Mouse (Mus musculus): ENCODE results near the gene Higd1a. TPM values are rescaled to one million over a fixed set of nuclear protein-coding genes. Genes with fewer than 3 reads are reported as not detected.
A peak's percentile ranks its signal among the peaks of the same experiment; 100 is the strongest.

Higd1a gene
- polyA plus RNA-seq (2012; ENCODE audit: insufficient read depth, insufficient read length, missing spikeins): 439 and 453 TPM in 2 replicates

DNA sequence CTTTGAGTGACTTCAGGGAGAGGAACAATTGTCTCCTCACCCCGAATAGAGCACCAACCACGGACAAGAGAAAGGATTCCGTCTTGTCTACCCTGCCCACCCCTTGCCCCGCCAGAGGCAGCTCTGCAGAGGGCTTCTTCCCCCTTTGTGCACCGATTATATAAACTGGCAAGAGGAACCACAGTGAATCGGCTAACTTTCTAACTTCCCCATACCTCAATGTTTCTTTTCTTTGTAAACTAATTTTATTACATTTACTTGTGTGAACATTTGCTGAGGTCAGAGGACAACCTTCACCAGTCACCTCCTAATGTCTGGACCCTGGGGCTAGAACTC lies at the start of gene Higd1a:
Gene Higd1a, minus strand, starts transcription at position 210 of the 336 bp plus-strand sequence.
- Histone ChIP-seq H3K4me1 (ENCODE audit: control insufficient read depth, insufficient read depth, insufficient read length, low read length) (no peaks in the 10 kb centered on the region), H3K27ac (replicated peaks; ENCODE audit: low read depth, low read length) (peak within 1 kb of the TSS; percentile 92), H3K4me3 (ENCODE audit: insufficient read depth, low read depth, low read length) (peak within 1 kb of the TSS; percentile 86)

DNA sequence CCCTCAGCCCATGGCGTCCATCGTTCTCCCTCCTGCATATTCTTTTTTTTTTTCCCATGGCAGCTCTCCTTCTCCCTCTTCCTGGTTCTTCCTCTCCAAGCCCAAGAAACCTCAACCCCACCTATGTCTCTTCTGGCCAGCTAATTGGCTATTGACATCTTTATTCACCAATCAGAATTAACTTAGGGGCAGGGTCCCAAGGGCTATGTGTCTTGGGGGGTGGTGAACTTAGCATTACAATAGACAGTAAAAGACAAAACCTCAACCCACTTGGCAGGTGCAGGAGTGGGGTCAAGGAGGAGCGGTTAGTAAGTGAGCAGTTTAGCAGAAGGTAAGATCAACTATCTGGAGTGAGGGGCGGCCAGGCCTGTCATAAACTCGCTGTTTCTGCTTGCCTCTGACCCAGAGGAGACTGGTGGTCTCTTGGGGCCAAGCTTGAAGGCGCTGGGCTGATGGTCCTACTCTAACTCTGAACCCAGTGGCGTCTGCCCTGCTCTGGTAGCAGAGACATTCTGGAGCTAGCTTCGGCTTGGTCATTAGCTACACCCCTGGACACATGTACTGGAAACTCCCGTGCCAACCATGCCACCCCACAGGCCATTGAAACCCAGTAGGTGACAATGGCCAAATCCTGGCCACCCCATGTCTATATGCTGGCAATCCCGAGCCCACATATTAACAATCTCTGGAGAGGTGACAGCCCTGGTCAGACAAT lies 49.4 kb upstream of the Higd1a start:
- no peak overlapping the region for H3K27ac ChIP-seq (replicated peaks; ENCODE audit: low read depth, low read length)
- H3K4me3 ChIP-seq (ENCODE audit: insufficient read depth, low read depth, low read length): no peak overlapping the region
- H3K4me1 ChIP-seq (ENCODE audit: control insufficient read depth, insufficient read depth, insufficient read length, low read length): no peaks in the 10 kb centered on the region

DNA sequence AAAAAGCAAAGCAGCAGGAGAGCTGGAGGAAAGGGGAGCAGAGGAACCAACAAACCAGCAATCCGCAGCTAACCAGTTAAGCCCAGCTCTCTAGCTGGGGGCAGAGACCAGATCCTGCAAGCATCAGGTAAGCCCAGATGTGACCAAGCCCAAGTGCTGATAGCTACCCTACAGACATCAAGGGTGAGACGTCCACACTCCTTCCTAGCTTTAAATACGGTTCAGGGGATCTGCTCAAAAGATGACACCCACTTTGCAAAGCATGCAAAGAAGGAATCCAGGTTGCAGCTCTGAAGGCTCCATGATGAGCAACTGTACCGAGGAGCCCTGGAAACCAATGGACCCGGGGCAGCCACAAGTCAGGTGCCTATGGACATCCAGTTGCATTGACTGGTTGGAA lies 48.3 kb upstream of the Higd1a start:
- Histone ChIP-seq H3K4me1 (ENCODE audit: control insufficient read depth, insufficient read depth, insufficient read length, low read length) (no peaks in the 10 kb centered on the region), H3K4me3 (ENCODE audit: insufficient read depth, low read depth, low read length) (no peak overlapping the region), H3K27ac (replicated peaks; ENCODE audit: low read depth, low read length) (no peak overlapping the region)

DNA sequence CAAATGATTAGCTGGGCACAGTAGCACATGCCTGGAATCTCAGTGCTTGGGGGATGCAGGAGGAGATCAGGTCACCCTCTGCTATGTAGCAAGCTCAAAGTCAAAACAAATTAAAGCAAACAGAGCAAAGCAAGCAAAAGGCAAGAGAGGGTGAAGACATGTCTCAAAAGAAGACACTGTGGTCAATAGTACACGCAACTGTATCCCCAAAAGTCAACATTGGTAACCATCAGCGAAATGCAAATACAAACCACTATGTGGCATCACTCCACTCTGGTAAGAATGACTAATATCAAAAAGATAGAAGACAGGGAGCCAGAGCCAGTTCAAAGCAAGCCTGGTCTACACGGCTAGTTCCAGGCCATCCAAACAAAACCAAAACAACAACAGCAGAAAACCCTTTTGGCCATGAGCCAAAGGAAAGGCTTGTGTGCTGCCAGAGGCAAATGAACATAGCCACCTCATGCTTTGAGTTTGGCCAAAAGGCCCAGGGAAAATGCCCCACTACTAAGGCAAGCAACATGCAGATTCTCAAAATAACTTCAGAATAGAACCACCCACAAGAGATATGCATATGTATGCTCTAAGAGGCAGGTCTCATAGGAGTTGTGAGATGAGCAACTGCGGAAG lies 47.5 kb upstream of the Higd1a start:
- Histone ChIP-seq H3K27ac (replicated peaks; ENCODE audit: low read depth, low read length) (no peak overlapping the region), H3K4me1 (ENCODE audit: control insufficient read depth, insufficient read depth, insufficient read length, low read length) (no peaks in the 10 kb centered on the region), H3K4me3 (ENCODE audit: insufficient read depth, low read depth, low read length) (no peak overlapping the region)

DNA sequence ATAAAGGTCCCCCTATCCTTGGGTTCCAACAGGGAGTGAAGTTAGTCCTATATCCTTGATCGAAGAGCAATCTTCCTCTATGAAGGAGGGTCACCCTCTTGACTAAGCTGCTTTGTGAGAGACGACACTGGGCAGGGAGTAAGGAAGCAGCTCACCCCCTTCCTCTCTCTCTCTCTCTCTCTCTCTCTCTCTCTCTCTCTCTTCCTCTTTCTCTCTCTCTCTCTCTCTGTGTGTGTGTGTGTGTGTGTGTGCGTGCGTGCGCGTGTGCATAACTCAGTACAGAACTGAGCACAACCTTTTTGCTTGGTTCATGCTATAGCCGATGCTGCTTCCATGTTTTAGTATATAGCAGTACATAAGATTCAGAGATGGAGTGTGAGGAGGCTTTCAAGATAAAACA lies 46.8 kb upstream of the Higd1a start:
- Histone ChIP-seq H3K4me1 (ENCODE audit: control insufficient read depth, insufficient read depth, insufficient read length, low read length) (no peaks in the 10 kb centered on the region), H3K27ac (replicated peaks; ENCODE audit: low read depth, low read length) (no peak overlapping the region), H3K4me3 (ENCODE audit: insufficient read depth, low read depth, low read length) (no peak overlapping the region)

DNA sequence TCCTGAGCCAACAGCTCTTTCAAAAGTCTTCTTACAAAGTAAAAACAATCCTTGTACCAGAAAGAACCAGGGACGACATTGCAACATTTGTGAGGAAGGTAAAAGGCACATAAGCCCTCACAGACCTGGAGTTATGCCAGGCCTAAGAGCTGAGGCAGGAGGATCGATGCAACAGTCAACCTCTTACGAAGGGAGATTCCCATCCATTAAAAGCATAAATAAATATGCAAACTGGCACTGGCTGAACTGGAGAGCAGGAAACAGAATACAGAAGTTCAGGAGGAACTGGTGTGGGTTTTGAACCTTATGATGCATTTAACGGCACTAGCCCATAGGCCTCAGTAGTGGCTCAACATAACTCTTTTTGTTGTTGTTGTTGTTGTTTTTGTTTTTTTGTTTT lies 46.2 kb upstream of the Higd1a start:
- H3K4me3 ChIP-seq (ENCODE audit: insufficient read depth, low read depth, low read length): no peak overlapping the region
- no peaks in the 10 kb centered on the region for H3K4me1 ChIP-seq (ENCODE audit: control insufficient read depth, insufficient read depth, insufficient read length, low read length)
- no peak overlapping the region for H3K27ac ChIP-seq (replicated peaks; ENCODE audit: low read depth, low read length)

DNA sequence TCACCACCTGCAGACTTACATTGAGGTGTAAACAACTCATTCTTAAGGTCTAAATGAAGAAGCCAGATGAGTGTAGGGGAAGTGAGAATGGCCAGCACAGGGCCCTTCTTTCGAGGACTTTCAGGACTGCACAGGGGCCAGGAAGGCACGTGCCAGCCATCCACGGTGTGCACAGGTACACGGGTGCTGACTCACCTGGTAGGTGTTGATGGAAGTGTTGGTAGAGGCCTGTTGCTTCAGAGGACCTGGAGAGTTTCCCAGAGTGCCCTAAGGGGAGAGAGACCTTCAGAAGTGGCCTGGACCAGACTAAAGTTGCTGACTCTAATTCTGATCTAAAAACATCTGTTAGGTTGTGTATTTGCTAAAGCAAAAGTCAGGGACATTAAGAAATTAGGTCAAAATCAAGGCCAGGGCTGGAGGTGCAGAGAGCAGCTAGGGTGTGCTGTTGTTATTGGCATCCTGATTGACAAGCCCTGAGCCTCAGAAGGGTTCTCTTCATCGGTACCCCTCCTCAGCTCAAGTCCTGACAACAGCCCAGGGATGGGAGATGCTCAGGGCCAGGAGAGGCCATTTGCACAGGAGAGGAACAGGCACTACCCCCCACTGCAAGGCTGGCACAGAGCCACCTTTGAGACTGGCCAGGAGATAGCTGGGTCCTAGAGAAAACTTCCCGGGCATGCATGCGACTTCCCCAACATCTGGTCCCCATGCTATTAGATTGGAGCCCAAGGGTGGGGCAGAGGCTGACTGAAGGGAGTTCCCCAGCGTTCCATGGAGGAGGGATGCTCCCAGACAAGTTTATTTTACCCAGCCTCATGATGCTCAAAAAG lies 45.5 kb upstream of the Higd1a start:
- Histone ChIP-seq H3K4me3 (ENCODE audit: insufficient read depth, low read depth, low read length) (no peak overlapping the region), H3K4me1 (ENCODE audit: control insufficient read depth, insufficient read depth, insufficient read length, low read length) (no peaks in the 10 kb centered on the region), H3K27ac (replicated peaks; ENCODE audit: low read depth, low read length) (no peak overlapping the region)

DNA sequence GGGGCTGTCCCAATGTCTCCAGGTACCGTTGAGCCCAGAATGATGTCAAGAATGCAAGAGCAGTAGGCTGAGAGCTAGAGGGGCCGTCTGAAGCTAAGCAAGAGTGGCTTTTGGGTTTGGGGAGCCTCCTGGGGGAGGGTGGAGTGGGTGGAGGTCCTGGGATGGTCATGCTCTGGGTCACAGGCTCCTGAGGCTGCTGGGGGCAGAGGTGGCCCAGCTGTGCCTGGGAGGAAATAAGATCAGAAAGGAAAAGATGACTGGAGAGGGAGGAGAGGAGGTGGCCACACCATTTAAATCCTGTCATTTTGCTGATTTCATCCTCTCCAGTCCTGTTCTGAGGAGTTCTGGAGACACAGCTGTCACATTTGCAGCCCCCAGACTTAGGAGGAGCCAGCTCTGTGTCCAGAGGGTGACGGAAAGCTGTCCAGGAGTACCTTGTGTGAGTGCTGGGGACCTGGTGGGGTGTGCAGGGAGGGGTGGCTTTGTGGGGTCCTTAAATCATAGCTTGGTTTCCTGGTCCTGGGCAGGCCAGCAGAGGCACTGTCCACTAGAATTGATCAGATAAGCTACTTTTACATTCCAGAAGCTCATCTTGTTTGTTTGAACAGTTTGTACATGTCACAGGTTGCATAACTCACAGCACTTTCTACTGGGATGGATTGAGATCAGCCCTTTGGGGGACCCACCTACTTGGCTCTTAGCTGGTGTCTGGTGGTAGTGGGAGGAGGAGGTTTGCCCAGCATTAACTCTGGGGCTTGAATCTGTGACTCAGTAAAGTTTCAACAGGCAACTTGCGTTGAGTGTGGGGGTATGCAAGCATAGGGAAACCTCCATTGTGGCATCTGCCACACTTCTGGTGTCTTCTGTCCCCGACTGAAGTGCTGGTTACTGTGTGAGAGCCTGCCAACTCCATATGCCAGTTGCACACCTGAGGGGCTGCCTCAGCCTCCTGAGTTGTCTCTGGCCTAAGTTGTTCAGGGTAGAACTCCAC lies 43.8 kb upstream of the Higd1a start:
- no peak overlapping the region for H3K4me3 ChIP-seq (ENCODE audit: insufficient read depth, low read depth, low read length)
- H3K4me1 ChIP-seq (ENCODE audit: control insufficient read depth, insufficient read depth, insufficient read length, low read length): no peaks in the 10 kb centered on the region
- H3K27ac ChIP-seq (replicated peaks; ENCODE audit: low read depth, low read length): no peak overlapping the region

DNA sequence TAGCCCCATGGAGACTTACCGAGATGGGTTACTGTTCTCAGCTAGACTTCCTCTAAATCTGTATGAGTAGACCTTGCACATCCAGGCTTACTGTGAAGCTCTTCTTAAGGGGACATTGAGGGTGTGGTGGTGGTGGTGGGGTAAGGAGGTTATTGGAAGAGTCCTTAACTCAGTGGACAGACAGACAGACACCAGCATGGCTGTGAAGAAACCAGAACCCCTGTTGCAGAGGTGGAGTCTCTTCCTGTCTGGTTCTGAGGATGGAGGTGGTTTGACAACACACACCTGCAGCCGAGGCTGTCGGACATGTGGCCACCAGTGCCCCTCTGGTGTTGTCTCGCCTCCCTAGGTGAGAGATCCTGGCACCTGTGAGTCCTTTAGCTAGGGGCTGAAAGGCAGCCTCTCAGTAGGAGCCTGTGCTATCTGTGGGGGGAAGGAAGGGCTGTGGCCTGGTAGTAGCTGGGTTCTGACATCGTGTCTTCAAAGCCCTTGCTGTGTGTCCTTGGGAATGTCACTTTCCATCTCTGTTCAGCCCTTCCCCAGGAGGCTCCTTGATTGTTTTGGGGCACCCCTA lies 42.2 kb upstream of the Higd1a start:
- H3K4me3 ChIP-seq (ENCODE audit: insufficient read depth, low read depth, low read length): no peak overlapping the region
- H3K4me1 ChIP-seq (ENCODE audit: control insufficient read depth, insufficient read depth, insufficient read length, low read length): no peaks in the 10 kb centered on the region
- H3K27ac ChIP-seq (replicated peaks; ENCODE audit: low read depth, low read length): no peak overlapping the region

DNA sequence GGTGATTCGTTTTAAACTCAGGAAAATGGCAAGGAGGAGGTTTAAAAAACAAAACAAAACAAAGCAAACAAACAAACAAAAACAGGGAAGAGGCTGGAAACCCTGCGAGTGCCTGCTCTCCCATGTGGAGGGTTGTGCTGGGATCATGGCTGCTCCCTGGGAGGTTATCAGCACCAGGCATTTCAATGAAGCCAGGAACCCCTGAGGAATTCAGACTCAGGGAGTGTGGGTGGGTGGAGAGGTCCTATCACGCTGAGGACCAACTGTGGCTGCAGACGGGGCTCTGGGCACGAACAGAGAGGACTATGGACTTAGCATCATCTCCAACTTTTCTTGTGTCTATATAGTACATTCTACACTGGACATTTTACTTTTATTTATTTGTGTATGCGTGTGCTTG lies 41.1 kb upstream of the Higd1a start:
- Histone ChIP-seq H3K27ac (replicated peaks; ENCODE audit: low read depth, low read length) (no peak overlapping the region), H3K4me3 (ENCODE audit: insufficient read depth, low read depth, low read length) (no peak overlapping the region), H3K4me1 (ENCODE audit: control insufficient read depth, insufficient read depth, insufficient read length, low read length) (no peaks in the 10 kb centered on the region)

DNA sequence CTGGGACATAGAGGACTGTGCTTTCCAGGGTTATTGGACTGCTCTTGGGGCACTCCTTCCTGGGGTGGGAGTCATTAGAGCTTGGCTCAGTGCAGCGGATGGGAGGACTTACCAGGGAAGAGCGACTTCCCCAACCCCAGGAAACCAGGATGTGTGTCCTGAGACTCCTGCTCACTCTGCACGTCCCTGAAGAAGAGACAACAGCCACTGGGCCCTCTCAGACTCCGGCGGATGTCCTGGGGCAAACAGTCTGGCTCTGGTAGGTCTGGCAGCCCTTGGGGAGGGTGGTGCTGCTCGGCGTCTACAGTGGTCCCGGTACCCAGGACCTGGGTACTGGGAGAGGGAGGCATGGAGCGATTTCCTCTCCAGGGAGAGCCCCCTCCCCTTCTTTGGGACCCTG lies 40.1 kb upstream of the Higd1a start, which contains the start of gene Ackr2:
Gene Ackr2, plus strand, starts transcription at position 111 of the 400 bp plus-strand sequence.
- H3K4me1 ChIP-seq (ENCODE audit: control insufficient read depth, insufficient read depth, insufficient read length, low read length): no peaks in the 10 kb centered on the region
- no peak within 1 kb of the TSS for H3K4me3 ChIP-seq (ENCODE audit: insufficient read depth, low read depth, low read length)
- no peak within 1 kb of the TSS for H3K27ac ChIP-seq (replicated peaks; ENCODE audit: low read depth, low read length)

DNA sequence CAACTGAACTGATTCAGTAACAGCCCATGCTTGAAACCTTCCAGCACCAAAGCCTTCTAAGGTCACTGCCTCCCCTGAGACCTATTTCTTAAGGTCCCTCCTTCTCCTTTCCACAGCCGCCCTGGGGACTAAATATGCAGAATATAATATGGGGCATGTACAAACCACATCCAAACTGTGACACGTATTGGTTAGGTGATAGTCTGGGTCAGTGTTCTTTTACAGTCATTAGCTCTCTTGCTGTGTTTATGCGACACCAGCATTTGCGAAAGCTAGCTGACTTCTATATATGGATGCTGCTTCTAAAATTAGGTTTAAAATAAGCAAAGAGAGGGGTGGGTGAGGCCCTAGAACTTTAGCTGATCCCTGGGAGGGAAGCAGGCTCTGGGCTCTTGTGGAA lies 38.7 kb upstream of the Higd1a start:
- H3K4me3 ChIP-seq (ENCODE audit: insufficient read depth, low read depth, low read length): no peak overlapping the region
- no peaks in the 10 kb centered on the region for H3K4me1 ChIP-seq (ENCODE audit: control insufficient read depth, insufficient read depth, insufficient read length, low read length)
- H3K27ac ChIP-seq (replicated peaks; ENCODE audit: low read depth, low read length): no peak overlapping the region

DNA sequence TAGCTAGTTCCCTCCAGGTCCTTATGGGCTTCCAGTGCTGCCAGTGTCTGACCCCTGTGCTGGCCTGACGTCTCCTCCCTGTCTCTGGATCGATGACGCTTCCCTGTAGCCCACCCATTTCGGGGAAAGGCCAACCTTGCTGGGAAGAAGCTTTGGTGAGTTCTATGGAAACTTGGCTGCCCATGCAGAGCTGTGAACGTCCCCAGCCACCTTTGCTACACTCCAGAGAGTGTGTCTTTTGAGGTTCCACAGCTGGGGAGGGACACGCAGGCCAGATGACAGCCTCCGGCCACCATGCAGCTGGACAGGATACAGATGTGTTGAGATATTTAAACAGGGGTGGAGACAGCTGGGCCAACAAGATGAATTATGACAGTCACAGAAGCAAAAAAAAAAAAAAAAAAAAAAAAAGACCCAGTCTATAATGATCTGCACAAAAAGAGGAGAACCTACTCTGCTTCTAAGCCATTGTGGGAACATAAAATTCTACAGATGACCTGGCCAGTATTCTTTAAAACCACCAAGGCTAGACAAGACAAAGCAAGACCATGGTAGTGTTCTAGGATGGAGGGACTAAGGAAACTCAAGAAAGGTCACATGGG lies 37.3 kb upstream of the Higd1a start:
- Histone ChIP-seq H3K27ac (replicated peaks; ENCODE audit: low read depth, low read length) (no peak overlapping the region), H3K4me3 (ENCODE audit: insufficient read depth, low read depth, low read length) (no peak overlapping the region), H3K4me1 (ENCODE audit: control insufficient read depth, insufficient read depth, insufficient read length, low read length) (peaks cover 3% of the 10 kb centered on the region; the same call in 1 of the 2 replicates)

DNA sequence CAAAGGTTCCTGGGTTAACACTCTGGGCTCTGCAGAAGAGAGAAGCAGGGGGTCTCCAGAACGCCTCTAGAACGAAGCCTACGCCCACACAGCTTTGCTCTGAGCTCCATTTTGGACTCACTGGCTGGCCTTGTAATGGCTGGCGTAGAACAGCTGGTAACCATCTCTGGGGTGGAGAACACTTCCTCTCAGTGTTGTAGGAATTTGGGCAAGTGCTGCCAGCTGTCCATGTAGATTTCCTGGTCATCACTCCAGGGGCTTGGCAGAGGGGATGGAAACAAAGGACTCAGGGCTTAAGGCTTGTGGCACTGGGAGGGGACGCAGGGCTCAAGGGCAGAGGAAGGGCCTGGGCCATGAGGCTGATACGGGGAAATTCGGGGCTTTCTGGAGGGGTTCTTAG lies 36.3 kb upstream of the Higd1a start:
- no peak overlapping the region for H3K27ac ChIP-seq (replicated peaks; ENCODE audit: low read depth, low read length)
- H3K4me1 ChIP-seq (ENCODE audit: control insufficient read depth, insufficient read depth, insufficient read length, low read length): peaks cover 5% of the 10 kb centered on the region; the same call in 1 of the 2 replicates
- no peak overlapping the region for H3K4me3 ChIP-seq (ENCODE audit: insufficient read depth, low read depth, low read length)

Measured in brown adipose tissue, adult 24 weeks (tissue).